Mouse (Mus musculus) megakaryocyte, embryonic 14.5 days (primary cell): ENCODE results near the gene Pik3c2a. TPM values are rescaled to one million over a fixed set of nuclear protein-coding genes. Genes with fewer than 3 reads are reported as not detected.
A peak's percentile ranks its signal among the peaks of the same experiment; 100 is the strongest.

Source experiments
- H3K27me3 ChIP-seq: replicated peaks from 2 replicates; pipeline ENCODE3; 2012; ENCODE audit warnings: inconsistent platforms
- H3K36me3 ChIP-seq: replicated peaks from 2 replicates; pipeline ENCODE3; 2012; ENCODE audit warnings: low read length, inconsistent platforms, mixed read lengths
- H3K4me1 ChIP-seq: 2 replicates; pipeline ENCODE4 v1.6.1; 2012; ENCODE audit warnings: inconsistent platforms
- H3K4me3 ChIP-seq: replicated peaks from 2 replicates; pipeline ENCODE3; 2012; ENCODE audit warnings: moderate library complexity, mild to moderate bottlenecking, inconsistent platforms
- H3K9me3 ChIP-seq: 2 replicates; pipeline ENCODE4 v1.6.1; 2012; ENCODE audit warnings: inconsistent platforms
- FLI1 ChIP-seq: IDR thresholded peaks from 2 replicates; pipeline ENCODE4 v1.6.1; 2012; ENCODE audit warnings: low read length, inconsistent platforms, mixed read lengths
- GATA1 ChIP-seq: IDR thresholded peaks from 3 replicates; pipeline ENCODE4 v1.6.1; 2012; ENCODE audit warnings: mixed read lengths, low read length, inconsistent platforms, borderline replicate concordance
- polyA plus RNA-seq: library from polyadenylated mRNA; stranded (reverse); fragments of >175 nt; gene quantifications from 2 replicates; pipeline ENCODE4 v1.2.3, GENCODE M21; 2012; ENCODE audit warnings: low replicate concordance; ENCODE audit not compliant: insufficient read depth

Pik3c2a gene
- polyA plus RNA-seq, 1 experiment = not detected

DNA sequence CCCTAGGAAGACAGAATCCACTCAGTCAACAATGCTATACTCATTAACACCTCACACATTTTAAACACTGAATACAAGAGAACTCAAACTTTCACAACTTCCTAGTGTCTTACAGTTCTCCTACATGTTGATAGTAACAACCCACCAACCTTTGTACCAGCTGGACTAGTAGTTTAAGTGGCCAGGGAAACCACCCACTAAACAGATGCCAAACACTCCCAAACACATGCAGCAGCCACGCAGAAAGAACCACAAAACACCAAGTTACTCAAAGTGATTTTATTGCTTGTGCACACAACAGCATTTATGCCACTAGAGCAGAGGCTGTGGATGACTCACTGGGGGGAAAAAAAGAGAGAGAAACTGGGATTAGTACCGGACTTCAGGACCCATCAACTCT is 112.0 kb downstream of the Pik3c2a start:
- H3K9me3 ChIP-seq = no peaks in the 10 kb centered on the region
- H3K27me3 ChIP-seq = no peaks in the 10 kb centered on the region
- peaks cover 24% of the 10 kb centered on the region; the same call in 1 of the 2 replicates for H3K4me1 ChIP-seq
- H3K4me3 ChIP-seq = no peak overlapping the region
- no peak for TF ChIP-seq GATA1
- TF ChIP-seq FLI1 = no peak
- peaks cover 32% of the 10 kb centered on the region for H3K36me3 ChIP-seq

- Histone ChIP-seq H3K4me3 (no peak overlapping the region), H3K36me3 (peaks cover 32% of the 10 kb centered on the region), H3K9me3 (no peaks in the 10 kb centered on the region), H3K4me1 (peaks cover 20% of the 10 kb centered on the region; the same call in 1 of the 2 replicates), H3K27me3 (no peaks in the 10 kb centered on the region)
- TF ChIP-seq FLI1 (no peak), GATA1 (no peak)
Measured at GRCm38 (mm10) chr7:116329858-116330257, 113.4 kb downstream of the Pik3c2a start.

GRCm38 (mm10) chr7:116328777-116329176 is 114.5 kb downstream of the Pik3c2a start:
- Histone ChIP-seq H3K36me3 (peaks cover 32% of the 10 kb centered on the region), H3K4me3 (no peak overlapping the region), H3K27me3 (no peaks in the 10 kb centered on the region), H3K4me1 (peaks cover 16% of the 10 kb centered on the region; the same call in 1 of the 2 replicates), H3K9me3 (no peaks in the 10 kb centered on the region)
- TF ChIP-seq FLI1 (no peak), GATA1 (no peak)

GRCm38 (mm10) chr7:116327901-116328300 is 115.3 kb downstream of the Pik3c2a start:
- H3K27me3 ChIP-seq = no peaks in the 10 kb centered on the region
- peaks cover 18% of the 10 kb centered on the region for H3K4me1 ChIP-seq
- H3K9me3 ChIP-seq = no peaks in the 10 kb centered on the region
- no peak overlapping the region for H3K4me3 ChIP-seq
- TF ChIP-seq FLI1 (no peak), GATA1 (no peak)
- peaks cover 32% of the 10 kb centered on the region for H3K36me3 ChIP-seq

DNA sequence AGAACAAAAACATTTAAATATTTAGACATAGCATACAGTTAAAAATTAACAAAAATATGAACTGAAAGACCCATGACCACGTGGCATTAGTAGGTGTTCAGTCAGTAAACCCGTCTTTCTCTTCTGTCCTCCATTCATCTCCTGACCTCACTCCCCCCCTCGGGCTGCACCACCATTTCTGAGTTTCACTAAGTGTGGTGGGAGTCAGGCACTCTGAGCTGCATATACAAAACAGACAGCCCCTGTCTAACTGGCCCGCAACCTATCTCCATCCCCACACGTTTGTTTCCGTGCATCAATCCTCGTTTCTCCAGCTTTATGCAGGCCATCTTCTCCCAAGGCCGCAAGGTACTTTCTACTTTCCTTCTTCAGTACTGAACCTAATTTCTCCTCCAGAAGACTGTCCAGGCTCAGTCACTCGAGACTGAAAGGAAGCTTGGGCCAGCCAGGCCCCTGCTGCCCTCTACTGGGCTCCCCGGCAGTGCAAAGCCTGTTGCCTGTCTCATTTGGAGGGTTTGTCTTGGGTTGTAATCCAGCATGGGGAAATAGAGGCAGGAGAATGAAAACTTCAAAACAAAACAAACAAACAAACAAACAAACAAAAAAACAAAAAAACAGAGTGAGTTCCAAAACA is 119.8 kb downstream of the Pik3c2a start:
- Histone ChIP-seq H3K27me3 (peaks cover 2% of the 10 kb centered on the region), H3K9me3 (no peaks in the 10 kb centered on the region), H3K36me3 (no peaks in the 10 kb centered on the region), H3K4me3 (peak overlapping the region; percentile 82), H3K4me1 (peaks cover 10% of the 10 kb centered on the region)
- TF ChIP-seq GATA1 (no peak), FLI1 (no peak)

DNA sequence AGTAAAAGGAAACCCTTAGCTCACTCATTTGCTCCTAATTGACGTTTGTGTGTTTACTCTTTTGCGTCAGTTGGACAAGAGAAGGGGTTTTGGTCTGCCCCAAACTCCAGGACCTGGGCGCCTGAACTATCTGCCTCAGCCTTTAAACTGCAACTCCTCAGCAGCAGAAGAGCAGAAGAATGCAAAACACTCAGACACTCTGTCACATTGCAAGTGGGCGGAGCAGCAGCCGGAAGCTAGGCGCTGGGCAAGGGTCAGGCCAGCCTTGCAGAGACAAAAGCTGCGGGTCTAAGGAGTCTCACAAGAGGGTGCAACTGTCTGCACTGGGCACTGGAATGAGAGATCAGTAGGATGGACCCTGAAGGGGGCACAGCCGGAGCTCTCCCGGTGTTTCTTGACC is 133.8 kb downstream of the Pik3c2a start:
- Histone ChIP-seq H3K9me3 (no peaks in the 10 kb centered on the region), H3K4me3 (peak overlapping the region; percentile 84), H3K4me1 (peaks cover 33% of the 10 kb centered on the region), H3K27me3 (peaks cover 54% of the 10 kb centered on the region), H3K36me3 (no peaks in the 10 kb centered on the region)
- TF ChIP-seq GATA1 (no peak), FLI1 (no peak)

DNA sequence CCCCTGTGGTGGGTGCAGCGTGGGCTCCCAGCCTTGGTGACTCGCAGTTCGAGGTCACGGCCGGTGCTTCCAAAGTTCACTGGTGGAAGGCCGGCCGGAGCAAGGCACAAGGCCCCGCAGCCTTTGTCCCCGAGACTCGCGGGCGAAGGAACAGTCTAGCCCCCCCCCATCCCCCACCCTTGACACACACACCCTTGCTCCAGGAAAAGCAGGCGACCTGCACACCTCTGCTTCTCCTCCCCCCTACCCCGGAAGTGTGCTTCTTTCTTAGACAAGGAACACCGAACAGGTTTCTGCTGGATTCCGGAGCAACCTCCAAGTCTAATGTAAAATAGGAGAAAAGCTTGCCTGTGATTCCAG is 134.6 kb downstream of the Pik3c2a start:
- no peak for TF ChIP-seq FLI1
- TF ChIP-seq GATA1 = no peak
- peak overlapping the region; percentile 94 for H3K4me3 ChIP-seq
- H3K36me3 ChIP-seq = no peaks in the 10 kb centered on the region
- peaks cover 33% of the 10 kb centered on the region for H3K4me1 ChIP-seq
- H3K9me3 ChIP-seq = no peaks in the 10 kb centered on the region
- peaks cover 60% of the 10 kb centered on the region for H3K27me3 ChIP-seq

GRCm38 (mm10) chr7:116307871-116308631 is 135.2 kb downstream of the Pik3c2a start, which contains the start of gene Plekha7:
Plekha7 (minus strand) TSS chr7:116308376.
- Histone ChIP-seq H3K27me3 (peaks cover 61% of the 10 kb centered on the region), H3K4me3 (peak within 1 kb of the TSS; percentile 94)

GRCm38 (mm10) chr7:116307099-116307870 is 136.0 kb downstream of the Pik3c2a start:
- TF ChIP-seq FLI1 (no peak), GATA1 (no peak)
- Histone ChIP-seq H3K27me3 (peaks cover 61% of the 10 kb centered on the region), H3K4me1 (peaks cover 33% of the 10 kb centered on the region), H3K4me3 (peak overlapping the region; percentile 94), H3K36me3 (no peaks in the 10 kb centered on the region), H3K9me3 (no peaks in the 10 kb centered on the region)

More at GRCm38 (mm10) chr7:116307871-116308631, 135.2 kb downstream of the Pik3c2a start, which contains the start of gene Plekha7:
- TF ChIP-seq GATA1 (no peak), FLI1 (no peak)
- no peaks in the 10 kb centered on the region for H3K36me3 ChIP-seq
- H3K4me1 ChIP-seq = peaks cover 33% of the 10 kb centered on the region
- no peaks in the 10 kb centered on the region for H3K9me3 ChIP-seq

- H3K36me3 ChIP-seq = no peaks in the 10 kb centered on the region
- no peak for TF ChIP-seq FLI1
- TF ChIP-seq GATA1 = no peak
- H3K27me3 ChIP-seq = peaks cover 66% of the 10 kb centered on the region
- H3K4me3 ChIP-seq = peak overlapping the region; percentile 94
- H3K9me3 ChIP-seq = no peaks in the 10 kb centered on the region
- peaks cover 33% of the 10 kb centered on the region for H3K4me1 ChIP-seq
Measured at GRCm38 (mm10) chr7:116306601-116307000, 136.6 kb downstream of the Pik3c2a start.
